Comparison of ENCODE assay signal across 18 mouse cellular contexts in the genomic region with DNA sequence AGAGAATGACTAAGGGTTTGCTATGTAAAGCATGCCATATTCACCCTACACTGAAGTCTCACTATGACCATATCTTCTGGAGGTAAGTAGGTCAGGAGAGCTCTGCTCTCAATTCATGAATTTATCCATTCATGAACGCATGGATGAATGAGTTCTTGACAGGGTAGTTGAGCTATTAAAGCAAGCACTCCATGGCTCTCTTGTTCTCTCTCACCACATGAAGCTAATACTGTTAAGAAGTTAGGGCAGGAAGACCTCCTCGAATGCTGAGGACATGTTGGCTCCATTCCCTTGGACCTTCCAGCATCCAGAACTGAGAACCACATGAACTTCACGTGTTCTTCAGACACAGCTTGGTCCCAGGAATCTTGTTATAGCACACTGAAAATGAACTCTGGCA. TPM values are rescaled to one million over a fixed set of nuclear protein-coding genes. Genes with fewer than 3 reads are reported as not detected.
"Had no signal": no experiment of that assay in that cellular context is flagged by ENCODE, and none has a peak within 500 bp of the region (broad histone marks: within the 10 kb centered on the region; RNA-seq: fewer than 3 reads in every experiment).

No protein-coding gene starts in this region.

- H3K9ac ChIP-seq: liver, embryonic 13.5 days; liver, embryonic 15.5 days; liver, postnatal 0 days; lung, embryonic 14.5 days; midbrain, embryonic 13.5 days; midbrain, embryonic 15.5 days; neural tube, embryonic 12.5 days; stomach, embryonic 15.5 days had no signal

- DNase-seq: liver, embryonic 13.5 days; liver, postnatal 0 days; lung, embryonic 14.5 days; lung, postnatal 36 days; right cerebral cortex, postnatal 14 days; thymus, adult 2 months; thymus, postnatal 25 days; thymus, postnatal 4 days had no signal

- H3K27ac ChIP-seq: liver, embryonic 13.5 days; liver, embryonic 15.5 days; macrophage; midbrain, embryonic 13.5 days; midbrain, embryonic 15.5 days; neural tube, embryonic 12.5 days; stomach, embryonic 15.5 days; stomach, postnatal 0 days had no signal

- H3K27me3 ChIP-seq: liver, embryonic 13.5 days; liver, embryonic 15.5 days; megakaryocyte, embryonic 14.5 days; midbrain, embryonic 13.5 days; midbrain, embryonic 15.5 days; neural tube, embryonic 12.5 days; stomach, embryonic 15.5 days had no signal

- H3K4me3 ChIP-seq: liver, embryonic 13.5 days; liver, embryonic 15.5 days; megakaryocyte, embryonic 14.5 days; midbrain, embryonic 13.5 days; midbrain, embryonic 15.5 days; neural tube, embryonic 12.5 days; stomach, embryonic 15.5 days had no signal

- ATAC-seq: liver, postnatal 0 days; midbrain, embryonic 13.5 days; midbrain, embryonic 15.5 days had no signal

- H3K9me3 ChIP-seq: liver, embryonic 13.5 days; liver, embryonic 15.5 days; midbrain, embryonic 13.5 days; midbrain, embryonic 15.5 days; neural tube, embryonic 12.5 days; stomach, embryonic 15.5 days had no signal

- H3K4me2 ChIP-seq: liver, embryonic 11.5 days; liver, embryonic 13.5 days; liver, embryonic 15.5 days; lung, embryonic 14.5 days; midbrain, embryonic 11.5 days; midbrain, embryonic 13.5 days; midbrain, embryonic 15.5 days; neural tube, embryonic 12.5 days; stomach, embryonic 15.5 days had no signal

- H3K4me1 ChIP-seq: liver, embryonic 13.5 days; liver, embryonic 15.5 days; megakaryocyte, embryonic 14.5 days; neural tube, embryonic 12.5 days; stomach, embryonic 15.5 days had no signal

- H3K36me3 ChIP-seq: liver, embryonic 13.5 days; liver, embryonic 15.5 days; midbrain, embryonic 13.5 days; midbrain, embryonic 15.5 days; neural tube, embryonic 12.5 days; stomach, embryonic 15.5 days had no signal

RNA-seq across cellular contexts. Expression of a gene that starts 53.4 kb away (rescaled TPM):
- polyA plus RNA-seq: macrophage had no signal
